Mouse (Mus musculus) kidney, adult 2 months (tissue): ENCODE data around the gene Cntnap5a. TPM values are rescaled to one million over a fixed set of nuclear protein-coding genes. Genes with fewer than 3 reads are reported as not detected.

Experiments used
- DNase-seq: peaks from one replicate; pipeline ENCODE4 v3.0.0; 2021
- H3K27ac ChIP-seq: fragments of 200-500 bp; 2 replicates; pipeline ENCODE4 v1.5.1; 2012; ENCODE audit warnings: low read depth, low read length, control low read depth, inconsistent platforms; ENCODE audit not compliant: insufficient read depth
- H3K27me3 ChIP-seq: fragments of 200-500 bp; replicated peaks from 2 replicates; pipeline ENCODE4 v1.6.1; 2012; ENCODE audit warnings: mild to moderate bottlenecking, moderate library complexity, low read length, inconsistent platforms; ENCODE audit not compliant: control insufficient read depth, insufficient read depth
- H3K36me3 ChIP-seq: fragments of 200-500 bp; 2 replicates; pipeline ENCODE4 v1.6.1; 2012; ENCODE audit warnings: mild to moderate bottlenecking, moderate library complexity, low read length, inconsistent platforms; ENCODE audit not compliant: control insufficient read depth, insufficient read depth
- H3K4me1 ChIP-seq: fragments of 200-500 bp; 2 replicates; pipeline ENCODE4 v1.6.1; 2011; ENCODE audit warnings: low read length; ENCODE audit not compliant: control insufficient read depth, insufficient read depth
- H3K4me3 ChIP-seq: fragments of 200-500 bp; 2 replicates; pipeline ENCODE4 v1.5.1; 2011; ENCODE audit warnings: mild to moderate bottlenecking, low read depth, low read length, control low read depth; ENCODE audit not compliant: insufficient read depth
- CTCF ChIP-seq: fragments of 200-500 bp; conservative IDR thresholded peaks from 2 replicates; pipeline ENCODE4 v1.5.1; 2011; ENCODE audit warnings: low read depth, mild to moderate bottlenecking, control low read depth, low read length, moderate library complexity, mixed read lengths; ENCODE audit not compliant: insufficient read depth, insufficient read length
- POLR2A ChIP-seq: fragments of 200-500 bp; IDR thresholded peaks from one replicate; pipeline ENCODE4 v1.6.1; 2011; ENCODE audit warnings: low read depth, low read length, control low read depth
- WGBS: fragments of 180-500 bp; shearing (Covaris S2); methylation state at CpG from one replicate; pipeline ENCODE4 v1.1.7; 2018; 5-methylcytosine and 5-hydroxymethylcytosine counted together
- polyA plus RNA-seq: library from polyadenylated mRNA; depleted of rRNA; stranded (reverse); fragments of >200 nt; gene quantifications from 2 replicates; pipeline ENCODE4 v1.2.3, GENCODE M21; 2012

Cntnap5a gene
- polyA plus RNA-seq, 1 experiment = 0.02 TPM

GRCm38 (mm10) chr1:116283968-116284367 is 599.4 kb downstream of the Cntnap5a start:
- no peak for DNase-seq
- no peaks in the 10 kb centered on the region for H3K36me3 ChIP-seq
- H3K4me3 ChIP-seq = no peak overlapping the region
- H3K27me3 ChIP-seq = no peaks in the 10 kb centered on the region
- H3K4me1 ChIP-seq = no peaks in the 10 kb centered on the region
- TF ChIP-seq POLR2A (no peak), CTCF (no peak)
- no peak overlapping the region for H3K27ac ChIP-seq
- 21% methylated on average over 1 of the region's 1 CpGs for WGBS

GRCm38 (mm10) chr1:116306555-116306954 is 622.0 kb downstream of the Cntnap5a start:
- WGBS = 67% methylated on average over 3 of the region's 3 CpGs
- no peak overlapping the region for H3K4me3 ChIP-seq

GRCm38 (mm10) chr1:116311512-116311911 is 627.0 kb downstream of the Cntnap5a start:
- 32% methylated on average over 3 of the region's 3 CpGs for WGBS
- Histone ChIP-seq H3K4me3 (no peak overlapping the region), H3K4me1 (no peaks in the 10 kb centered on the region), H3K36me3 (no peaks in the 10 kb centered on the region), H3K27me3 (no peaks in the 10 kb centered on the region), H3K27ac (no peak overlapping the region)
- TF ChIP-seq CTCF = no peak
- TF ChIP-seq POLR2A = no peak
- no peak for DNase-seq

More at GRCm38 (mm10) chr1:116306555-116306954, 622.0 kb downstream of the Cntnap5a start:
- DNase-seq = no peak
- no peaks in the 10 kb centered on the region for H3K27me3 ChIP-seq
- no peaks in the 10 kb centered on the region for H3K36me3 ChIP-seq
- no peak overlapping the region for H3K27ac ChIP-seq
- H3K4me1 ChIP-seq = no peaks in the 10 kb centered on the region
- TF ChIP-seq CTCF = no peak

GRCm38 (mm10) chr1:116313269-116313668 is 628.7 kb downstream of the Cntnap5a start:
- Histone ChIP-seq H3K27me3 (no peaks in the 10 kb centered on the region), H3K4me3 (no peak overlapping the region), H3K36me3 (no peaks in the 10 kb centered on the region), H3K27ac (no peak overlapping the region), H3K4me1 (no peaks in the 10 kb centered on the region)
- no peak for TF ChIP-seq POLR2A
- no peak; the same call in 1 of the 2 replicates for TF ChIP-seq CTCF
- peak; percentile 3 for DNase-seq

GRCm38 (mm10) chr1:116324505-116324904 is 639.9 kb downstream of the Cntnap5a start:
- Histone ChIP-seq H3K4me1 (no peaks in the 10 kb centered on the region), H3K36me3 (no peaks in the 10 kb centered on the region), H3K27me3 (no peaks in the 10 kb centered on the region; the same call in 1 of the 2 replicates), H3K4me3 (no peak overlapping the region), H3K27ac (no peak overlapping the region)
- no peak for TF ChIP-seq POLR2A
- no peak for TF ChIP-seq CTCF
- DNase-seq = no peak

GRCm38 (mm10) chr1:116353669-116354068 is 669.1 kb downstream of the Cntnap5a start:
- no peak for DNase-seq
- Histone ChIP-seq H3K36me3 (no peaks in the 10 kb centered on the region), H3K4me1 (no peaks in the 10 kb centered on the region), H3K4me3 (no peak overlapping the region), H3K27me3 (no peaks in the 10 kb centered on the region), H3K27ac (no peak overlapping the region)
- TF ChIP-seq CTCF (no peak), POLR2A (no peak)

- H3K27me3 ChIP-seq = no peaks in the 10 kb centered on the region
- H3K27ac ChIP-seq = no peak overlapping the region
- DNase-seq = no peak
- TF ChIP-seq POLR2A = no peak
- TF ChIP-seq CTCF = no peak
- H3K36me3 ChIP-seq = no peaks in the 10 kb centered on the region
- no peaks in the 10 kb centered on the region for H3K4me1 ChIP-seq
- 62% methylated on average over 2 of the region's 2 CpGs for WGBS
- H3K4me3 ChIP-seq = no peak overlapping the region
These were observed 681.0 kb downstream of the Cntnap5a start for GRCm38 (mm10) chr1:116365606-116366005.

GRCm38 (mm10) chr1:116366171-116366570 is 681.6 kb downstream of the Cntnap5a start:
- Histone ChIP-seq H3K4me1 (no peaks in the 10 kb centered on the region), H3K4me3 (no peak overlapping the region), H3K36me3 (no peaks in the 10 kb centered on the region), H3K27ac (no peak overlapping the region), H3K27me3 (no peaks in the 10 kb centered on the region)
- DNase-seq = no peak
- WGBS = 39% methylated on average over 2 of the region's 2 CpGs
- TF ChIP-seq POLR2A = no peak
- no peak for TF ChIP-seq CTCF
